Mouse (Mus musculus) gastrocnemius, postnatal 36 days (tissue): ENCODE data around the gene Vmn1r234. TPM values are rescaled to one million over a fixed set of nuclear protein-coding genes. Genes with fewer than 3 reads are reported as not detected.
"Not testable (repeated sequence)": the region's sequence is repeated elsewhere in the genome, so short reads cannot be mapped to it uniquely, and the experiment has no call there.

Experiments used
- DNase-seq, 2 experiments: peaks; one replicate each; pipeline ENCODE4 v3.0.0; 2022
- intact Hi-C: fragments of 180-260 bp; cut with DNase I; formaldehyde crosslinking; loops from one replicate; pipeline ENCODE4 v1.15.1; 2025
- long read RNA-seq, 2 experiments: library from polyadenylated mRNA; stranded (forward); transcript quantifications; one replicate each; pipeline ENCODE4 v2.0.0; 2021
- microRNA-seq, 2 experiments: library from miRNA; unstranded; fragments of <30 nt; microRNA quantifications; one replicate each; pipeline ENCODE4 v1.2.0; 2021
- total RNA-seq, 2 experiments: library from RNA; stranded (reverse); gene quantifications; 2 replicates each; pipeline ENCODE4 v1.2.3; 2021

The Vmn1r234 gene
- total RNA-seq, result not detected
- long read RNA-seq, experiment 1, result 0 reads
- long read RNA-seq, experiment 2, result 0 reads

DNA sequence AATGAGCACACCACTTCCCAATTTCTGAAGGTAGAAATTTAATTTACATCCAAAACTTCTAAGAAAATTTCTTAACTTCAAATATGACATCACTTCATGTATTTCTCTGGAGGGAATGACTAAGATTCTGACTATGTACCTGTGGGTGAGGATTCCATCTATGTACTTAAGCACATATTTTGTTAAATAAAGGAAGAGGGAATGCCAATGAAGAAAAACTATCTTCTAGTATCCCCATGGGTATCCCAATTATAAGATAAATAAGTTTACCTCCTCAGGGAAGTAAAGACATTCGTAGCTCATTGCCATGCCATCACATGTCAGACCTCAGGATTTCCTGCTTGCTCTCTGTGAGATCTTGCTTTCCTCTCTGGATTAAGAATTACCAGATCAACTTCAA lies at the start of gene Vmn1r234:
Gene Vmn1r234 (plus strand): TSS at position 301 of the 400 bp plus-strand sequence.
- intact Hi-C loops, result no loop called here
- DNase-seq, result no peak

DNA sequence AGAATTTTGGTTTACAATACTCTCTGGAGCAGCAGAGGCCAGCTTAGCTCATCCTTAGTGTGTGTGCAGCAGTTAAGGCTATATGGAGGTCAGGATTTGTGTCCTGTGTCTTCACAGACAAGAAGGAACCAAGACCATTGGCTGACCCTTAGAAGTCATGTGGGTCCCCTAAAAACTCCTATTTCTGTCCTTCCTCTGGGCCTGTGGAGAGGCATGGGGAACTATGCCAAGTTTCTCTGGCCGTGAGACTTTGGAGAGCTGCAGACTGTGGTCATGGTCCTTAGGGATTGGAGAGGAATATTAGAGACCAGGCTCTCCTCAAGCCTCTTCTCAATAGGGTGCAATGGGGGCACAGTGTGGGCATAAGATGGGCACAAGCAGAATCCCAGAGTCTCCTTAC lies 14.8 kb upstream of the Vmn1r234 start:
- intact Hi-C loops, DNase-seq: not testable (repeated sequence)

DNA sequence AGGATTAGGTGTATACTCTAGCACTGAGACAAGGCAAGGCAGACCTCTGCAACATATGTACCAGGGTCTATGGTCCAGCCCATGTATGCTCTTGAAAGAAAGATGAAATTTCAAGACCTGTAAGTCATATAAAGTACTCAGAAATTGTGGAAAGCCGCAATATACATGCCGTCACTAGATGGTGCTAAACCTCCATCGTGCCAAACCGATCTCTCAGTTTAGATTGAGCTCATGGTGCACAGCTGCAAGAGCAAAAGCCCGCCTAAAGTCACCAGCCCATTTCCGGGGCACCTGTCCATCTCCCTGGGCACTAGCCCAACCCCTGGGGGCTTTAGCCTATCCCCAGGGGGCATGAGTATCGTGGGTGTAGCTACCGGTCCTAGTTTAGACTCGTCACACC lies 5.8 kb downstream of the Vmn1r234 start:
- intact Hi-C loops, result no loop called here
- DNase-seq, result no peak

DNA sequence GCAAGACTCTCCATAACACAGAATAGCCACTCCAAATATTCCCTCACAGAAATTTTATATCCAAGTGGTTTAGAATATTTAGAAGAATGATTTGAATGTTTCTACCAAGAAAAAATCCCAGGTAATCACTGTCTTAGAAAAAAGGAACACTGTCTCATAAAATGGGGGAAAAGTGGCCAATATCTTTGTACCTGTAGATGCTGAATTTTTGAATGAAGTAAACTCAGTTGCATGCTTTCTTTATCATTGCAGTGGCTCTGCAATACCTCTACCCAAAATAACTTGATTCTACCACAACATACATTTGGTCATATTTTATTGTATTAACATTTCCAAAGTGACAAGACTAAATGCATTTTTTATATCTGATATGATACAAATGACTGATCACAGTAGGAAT lies 30.2 kb downstream of the Vmn1r234 start, which contains the start of gene Vmn1r235:
Gene Vmn1r235 (plus strand): TSS at position 301 of the 400 bp plus-strand sequence.
- no peak for DNase-seq
- intact Hi-C loops, result no loop called here

DNA sequence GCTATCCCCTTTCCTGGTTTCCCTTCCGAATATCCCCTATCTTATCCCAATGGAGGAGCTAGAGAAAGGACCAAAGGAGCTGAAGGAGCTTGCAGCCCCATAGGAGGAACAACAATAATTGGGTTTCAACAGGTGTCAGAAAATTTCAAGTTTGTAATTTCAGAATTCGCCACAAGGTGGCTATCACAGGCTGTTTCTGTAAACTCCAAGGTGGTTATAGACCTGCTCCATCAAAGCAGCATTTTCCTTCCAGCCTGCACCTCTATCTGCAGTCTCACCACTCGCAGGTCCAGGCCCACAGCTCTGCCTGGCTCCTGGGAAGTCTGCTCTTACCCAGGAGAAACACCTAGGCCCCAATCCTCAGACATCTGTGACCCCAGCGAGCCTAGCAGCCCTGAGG lies 46.2 kb downstream of the Vmn1r234 start:
- intact Hi-C loops, result loop anchor here (5.0 kb wide), 2 partner anchors 150 to 240 kb away; partner anchors contain the start of gene Zfp54
- no peak for DNase-seq

DNA sequence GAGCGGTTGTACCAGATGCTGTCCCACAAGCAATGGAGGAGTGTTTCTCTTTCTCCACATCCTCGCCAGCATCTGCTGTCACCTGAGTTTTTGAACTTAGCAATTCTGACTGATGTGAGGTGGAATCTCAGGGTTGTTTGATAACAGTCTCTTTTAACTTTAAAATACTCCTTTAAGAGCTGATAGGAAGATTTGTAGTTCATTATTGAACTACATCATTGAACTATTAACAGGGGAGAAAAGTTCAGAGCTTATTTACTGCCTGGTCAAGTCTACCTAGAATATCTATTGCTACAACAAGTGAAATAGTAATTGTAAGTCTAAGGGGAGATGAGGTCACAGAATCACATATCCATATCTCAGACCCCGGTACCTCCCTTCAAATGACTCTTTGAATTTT lies 56.8 kb downstream of the Vmn1r234 start, which contains the start of gene Vmn1r236:
Gene Vmn1r236 (plus strand): TSS at position 301 of the 400 bp plus-strand sequence.
- intact Hi-C loops, result no loop called here
- no peak for DNase-seq

DNA sequence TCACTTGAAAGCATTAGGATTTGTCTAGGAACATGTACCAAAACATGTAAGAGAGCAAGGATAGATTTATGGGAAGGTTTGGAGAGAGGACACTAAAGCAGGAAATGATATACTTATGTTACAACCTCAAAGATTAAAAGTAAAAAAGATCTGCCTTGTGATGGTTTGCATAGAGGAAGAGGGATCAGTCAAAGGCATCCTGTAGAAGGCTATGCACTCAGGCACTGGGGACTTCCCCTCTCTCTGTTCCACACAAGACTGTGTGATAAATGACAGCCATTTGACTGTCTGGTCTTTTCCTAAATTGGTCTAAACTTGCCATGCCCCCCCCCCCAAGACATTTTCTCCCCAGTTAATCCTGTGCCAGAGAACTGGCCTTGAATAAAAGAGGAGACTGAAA lies 58.5 kb downstream of the Vmn1r234 start:
- DNase-seq, result no peak
- intact Hi-C loops, result no loop called here

Small RNA genes lying within 50 kb of the gene (microRNA-seq; reads per million reads assigned to microRNA genes)
- 0 reads per million in 2 experiments for gene Gm26384

Other genes starting within 250 kb of the Vmn1r234 start
- not detected for gene Vmn1r233, start 229.6 kb upstream of the Vmn1r234 start, total RNA-seq
- gene Zfp160, start 217.2 kb upstream of the Vmn1r234 start, total RNA-seq, result 1 to 10 TPM; 4.2 to 5.1 TPM
- gene Vmn1r235, start 30.3 kb downstream of the Vmn1r234 start, total RNA-seq, result not detected
- gene Vmn1r236, start 56.9 kb downstream of the Vmn1r234 start, total RNA-seq, result not detected
- not detected for gene Vmn1r237, start 85.8 kb downstream of the Vmn1r234 start, total RNA-seq
- gene Zfp677, start 157.7 kb downstream of the Vmn1r234 start, total RNA-seq, result under 1 TPM; 0.54 to 0.69 TPM
- gene Zfp54, start 197.1 kb downstream of the Vmn1r234 start, total RNA-seq, result under 1 TPM; 0.49 to 0.74 TPM
- 1 to 10 TPM; 5.4 to 7.0 TPM for gene Zfp51, start 224.3 kb downstream of the Vmn1r234 start, total RNA-seq